Mouse (Mus musculus) kidney, adult 2 months (tissue): ENCODE measurements around the gene 2310039H08Rik.

Experiments
- CTCF ChIP-seq: fragments of 200-500 bp; conservative IDR thresholded peaks from 2 replicates; pipeline ENCODE4 v1.5.1; 2011; ENCODE audit warnings: low read depth, mild to moderate bottlenecking, control low read depth, low read length, moderate library complexity, mixed read lengths; ENCODE audit not compliant: insufficient read depth, insufficient read length
- POLR2A ChIP-seq: fragments of 200-500 bp; IDR thresholded peaks from one replicate; pipeline ENCODE4 v1.6.1; 2011; ENCODE audit warnings: low read depth, low read length, control low read depth

GRCm38 (mm10) chr17:46725273-46725672 lies 47.2 kb upstream of the 2310039H08Rik start:
- TF ChIP-seq POLR2A (no peak), CTCF (peak; percentile 55)
